28 mouse cellular contexts compared by ENCODE assay signal in genomic region chr14:35198447-35198846, GRCm38 (mm10).
"Had no signal": no experiment of that assay in that cellular context is flagged by ENCODE, and none has a peak within 500 bp of the region (broad histone marks: within the 10 kb centered on the region; RNA-seq: fewer than 3 reads in every experiment).

No protein-coding gene starts in this region.

- H3K9me3 ChIP-seq: embryonic facial prominence, embryonic 10.5 days; embryonic facial prominence, embryonic 12.5 days; embryonic facial prominence, embryonic 13.5 days; embryonic facial prominence, embryonic 15.5 days; forebrain, embryonic 10.5 days; forebrain, embryonic 12.5 days; forebrain, embryonic 13.5 days; forebrain, embryonic 15.5 days had no signal

- H3K36me3 ChIP-seq: embryonic facial prominence, embryonic 10.5 days; embryonic facial prominence, embryonic 12.5 days; embryonic facial prominence, embryonic 13.5 days; embryonic facial prominence, embryonic 15.5 days; forebrain, embryonic 10.5 days; forebrain, embryonic 12.5 days; forebrain, embryonic 15.5 days had no signal

- H3K27ac ChIP-seq: embryonic facial prominence, embryonic 10.5 days; embryonic facial prominence, embryonic 12.5 days; embryonic facial prominence, embryonic 13.5 days; embryonic facial prominence, embryonic 15.5 days; forebrain, embryonic 10.5 days; forebrain, embryonic 12.5 days; forebrain, embryonic 13.5 days; forebrain, embryonic 15.5 days; gastrocnemius, adult 2 months had no signal

- H3K9ac ChIP-seq: embryonic facial prominence, embryonic 12.5 days; embryonic facial prominence, embryonic 13.5 days; embryonic facial prominence, embryonic 15.5 days; forebrain, embryonic 12.5 days; forebrain, embryonic 13.5 days; forebrain, embryonic 15.5 days; forebrain, postnatal 0 days had no signal

- H3K4me3 ChIP-seq: embryonic facial prominence, embryonic 10.5 days; embryonic facial prominence, embryonic 12.5 days; embryonic facial prominence, embryonic 13.5 days; embryonic facial prominence, embryonic 15.5 days; erythroblast, embryonic 14.5 days; forebrain, embryonic 10.5 days; forebrain, embryonic 12.5 days; forebrain, embryonic 13.5 days; forebrain, embryonic 15.5 days; gastrocnemius, adult 2 months had no signal

- H3K27me3 ChIP-seq: embryonic facial prominence, embryonic 12.5 days; embryonic facial prominence, embryonic 13.5 days; embryonic facial prominence, embryonic 15.5 days; forebrain, embryonic 12.5 days; forebrain, embryonic 13.5 days; forebrain, embryonic 15.5 days had no signal

- DNase-seq: cerebellum, adult 18-20 months; cerebellum, adult 2 months; cerebellum, adult 8-10 months; cerebellum, adult 9-10 months; cerebellum, adult 9-11 months; cerebellum, postnatal 10 days; cerebellum, postnatal 14 days; cerebellum, postnatal 25 days; cerebellum, postnatal 36 days; embryo, embryonic 11 days; gastrocnemius, adult 2 months; gastrocnemius, postnatal 10 days; gastrocnemius, postnatal 14 days; gastrocnemius, postnatal 25 days; gastrocnemius, postnatal 36 days; heart, adult 11 months; heart, adult 18-20 months had no signal

- H3K4me1 ChIP-seq: embryonic facial prominence, embryonic 10.5 days; embryonic facial prominence, embryonic 12.5 days; embryonic facial prominence, embryonic 13.5 days; embryonic facial prominence, embryonic 15.5 days; forebrain, embryonic 10.5 days; forebrain, embryonic 12.5 days; forebrain, embryonic 13.5 days; forebrain, embryonic 15.5 days had no signal

- H3K4me2 ChIP-seq: embryonic facial prominence, embryonic 12.5 days; embryonic facial prominence, embryonic 13.5 days; embryonic facial prominence, embryonic 15.5 days; forebrain, embryonic 12.5 days; forebrain, embryonic 13.5 days; forebrain, embryonic 15.5 days had no signal

- ATAC-seq: forebrain, embryonic 14.5 days; forebrain, embryonic 15.5 days; forebrain, postnatal 0 days had no signal
